Mouse (Mus musculus) thymus, adult 2 months (tissue): ENCODE results near the gene Fam155a.

Experiments used
- CTCF ChIP-seq: fragments of 200-500 bp; IDR thresholded peaks from 2 replicates; pipeline ENCODE4 v1.5.1; 2012; ENCODE audit warnings: mild to moderate bottlenecking, control low read depth, low read length, moderate library complexity, borderline replicate concordance; ENCODE audit not compliant: control insufficient read depth, poor library complexity, insufficient read depth; ENCODE audit errors: extremely low read depth
- POLR2A ChIP-seq: fragments of 200-500 bp; IDR thresholded peaks from 2 replicates; pipeline ENCODE4 v1.6.1; 2012; ENCODE audit warnings: mild to moderate bottlenecking, low read length, control low read depth, moderate library complexity; ENCODE audit not compliant: control insufficient read depth, poor library complexity, insufficient read depth; ENCODE audit errors: extremely low read depth

GRCm38 (mm10) chr8:9810955-9811530 lies 40.1 kb upstream of the Fam155a start:
- TF ChIP-seq CTCF, result no peak
- TF ChIP-seq POLR2A, result no peak
